ENCODE assay signal across 27 mouse cellular contexts in genomic region chrX:57359316-57359715, GRCm38 (mm10). TPM values are rescaled to one million over a fixed set of nuclear protein-coding genes. Genes with fewer than 3 reads are reported as not detected.
"Had no signal": no experiment of that assay in that cellular context is flagged by ENCODE, and none has a peak within 500 bp of the region (broad histone marks: within the 10 kb centered on the region; RNA-seq: fewer than 3 reads in every experiment).

No protein-coding gene starts in this region.

- H3K9ac ChIP-seq: liver, embryonic 15.5 days; liver, postnatal 0 days; lung, embryonic 15.5 days; midbrain, embryonic 13.5 days; midbrain, embryonic 15.5 days; neural tube, embryonic 13.5 days; neural tube, embryonic 15.5 days had no signal

- H3K36me3 ChIP-seq: liver, embryonic 15.5 days; lung, embryonic 15.5 days; midbrain, embryonic 13.5 days; midbrain, embryonic 15.5 days; neural tube, embryonic 13.5 days; neural tube, embryonic 15.5 days had no signal

- H3K4me1 ChIP-seq: lung, embryonic 15.5 days; megakaryocyte, embryonic 14.5 days; midbrain, embryonic 13.5 days; midbrain, embryonic 15.5 days; neural tube, embryonic 13.5 days; neural tube, embryonic 15.5 days had no signal

- H3K4me3 ChIP-seq: liver, embryonic 15.5 days; lung, embryonic 15.5 days; megakaryocyte, embryonic 14.5 days; midbrain, embryonic 13.5 days; midbrain, embryonic 15.5 days; myocyte; neural tube, embryonic 13.5 days; neural tube, embryonic 15.5 days had no signal

- DNase-seq: liver, postnatal 0 days; lung, adult 2 months; lung, postnatal 10 days; retina, postnatal 1 day; right cerebral cortex, adult 18-20 months; right cerebral cortex, postnatal 25 days; right cerebral cortex, postnatal 4 days; spleen, adult 18-20 months; thymus, adult 18-20 months; thymus, postnatal 25 days; thymus, postnatal 4 days had no signal

- H3K27ac ChIP-seq: liver, embryonic 15.5 days; lung, embryonic 15.5 days; macrophage; midbrain, embryonic 13.5 days; midbrain, embryonic 15.5 days; neural tube, embryonic 13.5 days; neural tube, embryonic 15.5 days had no signal

- H3K9me3 ChIP-seq: liver, embryonic 15.5 days; lung, embryonic 15.5 days; megakaryocyte, embryonic 14.5 days; midbrain, embryonic 13.5 days; midbrain, embryonic 15.5 days; neural tube, embryonic 13.5 days; neural tube, embryonic 15.5 days had no signal

- H3K27me3 ChIP-seq: liver, embryonic 15.5 days; lung, embryonic 15.5 days; midbrain, embryonic 13.5 days; midbrain, embryonic 15.5 days; neural tube, embryonic 13.5 days; neural tube, embryonic 15.5 days had no signal

RNA-seq across cellular contexts. Expression of gene Gm364, which starts 49.6 kb away (rescaled TPM):
- total RNA-seq: megakaryocyte progenitor cell, adult 5-6 weeks had no signal
- polyA plus RNA-seq: liver, postnatal 0 days; lung, adult 2 months; lung, embryonic 15.5 days; macrophage; midbrain, embryonic 11.5 days; midbrain, embryonic 13.5 days; midbrain, embryonic 15.5 days; neural tube, embryonic 11.5 days; neural tube, embryonic 13.5 days; neural tube, embryonic 15.5 days; small intestine, adult 2 months; stomach, embryonic 14.5 days; stomach, embryonic 16.5 days; urinary bladder, adult 2 months had no signal
